Mouse (Mus musculus) neural tube, embryonic 10.5 days (tissue): ENCODE results near the gene Pkig.
"Not testable (repeated sequence)": the region's sequence is repeated elsewhere in the genome, so short reads cannot be mapped to it uniquely, and the experiment has no call there.

ENCODE experiments used
- DNase-seq: peaks from one replicate; pipeline ENCODE4 v3.0.0-alpha.2; 2017; ENCODE audit warnings: low spot score; ENCODE audit errors: extremely low spot score

Pkig gene

GRCm38 (mm10) chr2:163657975-163658886, at the start of gene Pkig:
TSS of gene Pkig (plus strand) at chr2:163658386.
- DNase-seq, result peak; percentile 92

GRCm38 (mm10) chr2:163609281-163609975, 48.8 kb upstream of the Pkig start:
- no peak for DNase-seq

GRCm38 (mm10) chr2:163611176-163611575, 47.0 kb upstream of the Pkig start:
- no peak for DNase-seq

GRCm38 (mm10) chr2:163613206-163613605, 45.0 kb upstream of the Pkig start:
- DNase-seq, result no peak

GRCm38 (mm10) chr2:163613990-163614389, 44.2 kb upstream of the Pkig start:
- DNase-seq, result no peak

- DNase-seq, result no peak
These were observed 42.8 kb upstream of the Pkig start for GRCm38 (mm10) chr2:163615401-163615800.

GRCm38 (mm10) chr2:163615906-163616651, 42.1 kb upstream of the Pkig start:
- no peak for DNase-seq

- DNase-seq, result no peak
These were observed 41.4 kb upstream of the Pkig start for GRCm38 (mm10) chr2:163616652-163617227.

- DNase-seq, result no peak
These were observed 40.8 kb upstream of the Pkig start for GRCm38 (mm10) chr2:163617232-163617863.

GRCm38 (mm10) chr2:163617874-163618273, 40.3 kb upstream of the Pkig start:
- no peak for DNase-seq

GRCm38 (mm10) chr2:163620451-163620850, 37.7 kb upstream of the Pkig start:
- DNase-seq, result no peak

GRCm38 (mm10) chr2:163621401-163621800, 36.8 kb upstream of the Pkig start:
- not testable (repeated sequence) for DNase-seq

- DNase-seq, result no peak
These were observed 27.0 kb upstream of the Pkig start for GRCm38 (mm10) chr2:163631223-163631622.

GRCm38 (mm10) chr2:163631715-163632114, 26.5 kb upstream of the Pkig start:
- no peak for DNase-seq

- DNase-seq, result no peak
These were observed 24.0 kb upstream of the Pkig start for GRCm38 (mm10) chr2:163634211-163634610.

- DNase-seq, result no peak
These were observed 22.1 kb upstream of the Pkig start for GRCm38 (mm10) chr2:163636057-163636456.

- DNase-seq, result no peak
These were observed 20.4 kb upstream of the Pkig start for GRCm38 (mm10) chr2:163637655-163638266.

GRCm38 (mm10) chr2:163640493-163640892, 17.7 kb upstream of the Pkig start:
- DNase-seq, result no peak

GRCm38 (mm10) chr2:163641681-163642080, 16.5 kb upstream of the Pkig start:
- DNase-seq, result no peak
